ENCODE assay signal across 26 mouse cellular contexts in the genomic region with DNA sequence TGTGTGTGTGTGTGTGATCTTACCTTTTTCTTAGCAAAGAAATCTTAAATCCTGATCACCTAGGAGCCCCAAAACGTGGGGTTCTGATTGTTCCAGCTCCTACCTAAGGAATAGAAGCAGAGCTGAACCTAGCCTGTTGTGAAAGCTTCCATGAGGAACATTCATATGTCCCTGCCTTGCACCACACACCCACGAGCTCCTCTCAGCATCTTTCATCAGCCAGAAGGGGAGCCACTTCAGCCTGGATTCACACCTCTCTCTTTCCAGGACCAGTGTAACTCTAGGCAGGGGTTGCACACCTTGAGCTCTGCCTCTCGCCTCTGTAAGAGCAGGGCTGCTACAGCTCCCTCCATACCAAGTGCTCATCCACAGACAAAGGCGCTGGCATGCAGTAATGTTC.
A peak's percentile ranks its signal among the peaks of the same experiment; 100 is the strongest.
DNase-seq lines count a peak whose midpoint lies in the region; ATAC-seq and TF ChIP-seq lines count a peak whose summit lies in the region.
"Had no signal": no experiment of that assay in that cellular context is flagged by ENCODE, and none has a peak within 500 bp of the region (broad histone marks: within the 10 kb centered on the region; RNA-seq: fewer than 3 reads in every experiment).

No protein-coding gene starts in this region.

- peak; percentile 2 for TF ChIP-seq CTCF in left cerebral cortex, adult 2 months (IDR thresholded peaks at IDR 0.05)
- TF ChIP-seq CTCF in brain, embryonic 14.5 days (IDR thresholded peaks at IDR 0.05; ENCODE audit: borderline replicate concordance, extremely low read depth, insufficient read depth, insufficient read length): no peak

- H3K27ac ChIP-seq in left cerebral cortex, adult 2 months: no peak overlapping the region
- peak overlapping the region; percentile 78 for H3K27ac ChIP-seq in neural tube, embryonic 13.5 days (replicated peaks)
- H3K27ac ChIP-seq: embryonic facial prominence, embryonic 12.5 days; limb, embryonic 13.5 days; liver, embryonic 13.5 days; stomach, embryonic 15.5 days had no signal

- no peak overlapping the region for H3K4me2 ChIP-seq in neural tube, embryonic 13.5 days
- H3K4me2 ChIP-seq: embryonic facial prominence, embryonic 12.5 days; heart, embryonic 11.5 days; limb, embryonic 13.5 days; liver, embryonic 13.5 days; stomach, embryonic 15.5 days had no signal

- intact Hi-C loops in left cerebral cortex, adult 2 months (cut with DNase I): no loop called here
- intact Hi-C loops in left cerebral cortex, postnatal 36 days (cut with DNase I): no loop called here

- no peak for TF ChIP-seq POLR2A in brain, embryonic 14.5 days (IDR thresholded peaks at IDR 0.05; ENCODE audit: borderline replicate concordance, extremely low read depth, insufficient read depth, insufficient read length, poor library complexity, severe bottlenecking)

- H3K9me3 ChIP-seq in neural tube, embryonic 13.5 days: no peaks in the 10 kb centered on the region
- H3K9me3 ChIP-seq: embryonic facial prominence, embryonic 12.5 days; limb, embryonic 13.5 days; liver, embryonic 13.5 days; megakaryocyte, embryonic 14.5 days; stomach, embryonic 15.5 days had no signal

- H3K4me1 ChIP-seq in neural tube, embryonic 13.5 days (replicated peaks): peaks cover 50% of the 10 kb centered on the region
- H3K4me1 ChIP-seq: embryonic facial prominence, embryonic 12.5 days; limb, embryonic 13.5 days; liver, embryonic 13.5 days; megakaryocyte, embryonic 14.5 days; stomach, embryonic 15.5 days had no signal

- 47% methylated on average over 4 of the region's 4 CpGs for WGBS in neural tube, embryonic 13.5 days

- peak; percentile 85 for ATAC-seq in frontal cortex, adult (ENCODE audit: low TSS enrichment)
- 0 out of 2 replicates have a peak, but pooled peaks have one; percentile 33 for ATAC-seq in neural tube, embryonic 13.5 days (ENCODE audit: low read depth)
- ATAC-seq: intestine, embryonic 16.5 days; midbrain, embryonic 16.5 days had no signal

- H3K9ac ChIP-seq in neural tube, embryonic 13.5 days: peak overlapping the region; percentile 9; the same call in 1 of the 2 replicates
- H3K9ac ChIP-seq: embryonic facial prominence, embryonic 12.5 days; limb, embryonic 13.5 days; liver, embryonic 13.5 days; stomach, embryonic 15.5 days had no signal

- H3K36me3 ChIP-seq in neural tube, embryonic 13.5 days: no peaks in the 10 kb centered on the region
- H3K36me3 ChIP-seq: embryonic facial prominence, embryonic 12.5 days; limb, embryonic 13.5 days; liver, embryonic 13.5 days; stomach, embryonic 15.5 days had no signal

- no peaks in the 10 kb centered on the region for H3K27me3 ChIP-seq in neural tube, embryonic 13.5 days

- DNase-seq in frontal cortex, postnatal 25 days (ENCODE audit: low spot score in 2 of 2): no peak
- no peak for DNase-seq in left cerebral cortex, adult 2 months (ENCODE audit: extremely low spot score in 1 of 2, low spot score in 2 of 2)
- DNase-seq in left cerebral cortex, postnatal 36 days (ENCODE audit: low spot score in 2 of 2): no peak
- peak; percentile 40 for DNase-seq in brain, embryonic 14.5 days (ENCODE audit: low read depth)
- DNase-seq in thymus, postnatal 36 days: no peak
- no peak for DNase-seq in ovary, postnatal 14 days (ENCODE audit: low spot score)
- DNase-seq: adrenal gland, postnatal 25 days; cerebellum, adult 11 months; cerebellum, adult 9-11 months; kidney, adult 9 months; kidney, postnatal 14 days; layer of hippocampus, postnatal 36 days; liver, embryonic 13.5 days; lung, adult 2 months; lung, postnatal 36 days; thymus, adult 18-20 months; thymus, postnatal 4 days had no signal

- H3K4me3 ChIP-seq in left cerebral cortex, adult 2 months: no peak overlapping the region
- H3K4me3 ChIP-seq in neural tube, embryonic 13.5 days: no peak overlapping the region
- H3K4me3 ChIP-seq: embryonic facial prominence, embryonic 12.5 days; limb, embryonic 13.5 days; liver, embryonic 13.5 days; megakaryocyte, embryonic 14.5 days; stomach, embryonic 15.5 days had no signal
